In genomic region chr5:63831054-63831453, GRCm38 (mm10) we compare ENCODE assay signal across 14 mouse cellular contexts. TPM values are rescaled to one million over a fixed set of nuclear protein-coding genes. Genes with fewer than 3 reads are reported as not detected.
DNase-seq lines count a peak whose midpoint lies in the region; ATAC-seq lines count a peak whose summit lies in the region.
"Had no signal": no experiment of that assay in that cellular context is flagged by ENCODE, and none has a peak within 500 bp of the region (broad histone marks: within the 10 kb centered on the region; RNA-seq: fewer than 3 reads in every experiment).

No protein-coding gene starts in this region.

- no peak overlapping the region for H3K4me3 ChIP-seq in kidney, embryonic 14.5 days (ENCODE audit: low read length)
- H3K4me3 ChIP-seq: embryonic facial prominence, embryonic 15.5 days; midbrain, embryonic 13.5 days; neural tube, embryonic 13.5 days had no signal

- no peaks in the 10 kb centered on the region for H3K36me3 ChIP-seq in kidney, embryonic 14.5 days (ENCODE audit: control insufficient read depth, insufficient read depth, low read length)
- H3K36me3 ChIP-seq: embryonic facial prominence, embryonic 15.5 days; midbrain, embryonic 13.5 days; neural tube, embryonic 13.5 days had no signal

- no peak for DNase-seq in kidney, adult 8-10 months
- peak; percentile 33 for DNase-seq in 416B (ENCODE audit: low read depth)
- DNase-seq in urinary bladder, postnatal 25 days (ENCODE audit: low spot score): no peak
- DNase-seq in left cerebral cortex, postnatal 25 days (ENCODE audit: low spot score in 2 of 2): no peak
- no peak for DNase-seq in cerebellum, adult 8-10 months
- DNase-seq: heart, postnatal 14 days; right cerebral cortex, postnatal 14 days had no signal

- peaks cover 5% of the 10 kb centered on the region; the same call in 1 of the 2 replicates for H3K4me1 ChIP-seq in kidney, embryonic 14.5 days (ENCODE audit: control insufficient read depth, insufficient read depth, low read length)
- H3K4me1 ChIP-seq: embryonic facial prominence, embryonic 15.5 days; midbrain, embryonic 13.5 days had no signal

- peak overlapping the region; percentile 70; the same call in 1 of the 2 replicates for H3K27ac ChIP-seq in kidney, embryonic 14.5 days (ENCODE audit: low read depth, low read length)
- H3K27ac ChIP-seq: embryonic facial prominence, embryonic 15.5 days; midbrain, embryonic 13.5 days; neural tube, embryonic 13.5 days had no signal

- intact Hi-C loops in left cerebral cortex, postnatal 25 days (cut with DNase I): no loop called here

- no peaks in the 10 kb centered on the region for H3K27me3 ChIP-seq in kidney, embryonic 14.5 days (ENCODE audit: control insufficient read depth, insufficient read depth, low read length)
- H3K27me3 ChIP-seq: embryonic facial prominence, embryonic 15.5 days; midbrain, embryonic 13.5 days; neural tube, embryonic 13.5 days had no signal

- no peak overlapping the region for H3K4me2 ChIP-seq in kidney, embryonic 14.5 days (replicated peaks; ENCODE audit: low read depth, low read length)
- H3K4me2 ChIP-seq: embryonic facial prominence, embryonic 15.5 days; midbrain, embryonic 13.5 days; neural tube, embryonic 13.5 days had no signal

- no peak overlapping the region for H3K9ac ChIP-seq in kidney, embryonic 14.5 days (ENCODE audit: low read depth, low read length)
- H3K9ac ChIP-seq: embryonic facial prominence, embryonic 15.5 days; midbrain, embryonic 13.5 days; neural tube, embryonic 13.5 days had no signal

- ATAC-seq in kidney, embryonic 14.5 days (ENCODE audit: low FRiP score, low TSS enrichment): no peak
- peak; percentile 69 for ATAC-seq in granulocyte monocyte progenitor cell, adult 5-6 weeks (replicated peaks; ENCODE audit: poor library complexity, severe bottlenecking)
- peak; percentile 44; the same call in 1 of the 2 replicates for ATAC-seq in monocyte, adult 5-6 weeks (replicated peaks; ENCODE audit: insufficient number of reproducible peaks, low FRiP score, low TSS enrichment, poor library complexity, severe bottlenecking)
- ATAC-seq: forebrain, embryonic 16.5 days; midbrain, embryonic 13.5 days had no signal

- 74% methylated on average over 4 of the region's 4 CpGs for WGBS in kidney, embryonic 14.5 days

- no peaks in the 10 kb centered on the region for H3K9me3 ChIP-seq in kidney, embryonic 14.5 days (ENCODE audit: control insufficient read depth, low read length)
- H3K9me3 ChIP-seq: embryonic facial prominence, embryonic 15.5 days; midbrain, embryonic 13.5 days; neural tube, embryonic 13.5 days had no signal

RNA-seq across cellular contexts. Expression of gene 0610040J01Rik, which starts 18.9 kb away (rescaled TPM):
- 31.2 and 33.2 TPM in 2 replicates for polyA plus RNA-seq in kidney, embryonic 14.5 days (2014; fragmentation: Nextera tagmentation; extraction: Ambion mirVana)
- 7.8 and 13.1 TPM in 2 replicates for total RNA-seq in granulocyte monocyte progenitor cell, adult 5-6 weeks (2014; fragmentation: Nextera tagmentation)
- total RNA-seq in granulocyte monocyte progenitor cell, adult 5-6 weeks (2017): 4.7 and 5.6 TPM in 2 replicates
- total RNA-seq in monocyte, adult 5-6 weeks (2017): 1.5 to 7.6 TPM (median 1.8 TPM) in 3 replicates
- 1 to 10 TPM; 4.2 to 6.2 TPM for total RNA-seq in left cerebral cortex, postnatal 25 days (2021)
